Mouse (Mus musculus): ENCODE data around the gene Sorbs1.
A peak's percentile ranks its signal among the peaks of the same experiment; 100 is the strongest.

Gene Sorbs1

GRCm38 (mm10) chr19:40348175-40348574 is 165.4 kb downstream of the Sorbs1 start:
- no peak for DNase-seq (ENCODE audit: low read depth, low spot score)

- no peak for DNase-seq (ENCODE audit: low read depth, low spot score)
Observed at GRCm38 (mm10) chr19:40346908-40347307, 166.7 kb downstream of the Sorbs1 start.

- no peak for DNase-seq (ENCODE audit: low read depth, low spot score)
Observed at GRCm38 (mm10) chr19:40346232-40346844, 167.2 kb downstream of the Sorbs1 start.

GRCm38 (mm10) chr19:40345684-40346083 is 167.9 kb downstream of the Sorbs1 start:
- peak; percentile 77 for DNase-seq (ENCODE audit: low read depth, low spot score)

- peak; percentile 62 for DNase-seq (ENCODE audit: low read depth, low spot score)
Observed at GRCm38 (mm10) chr19:40343018-40343417, 170.6 kb downstream of the Sorbs1 start.

- no peak for DNase-seq (ENCODE audit: low read depth, low spot score)
Observed at GRCm38 (mm10) chr19:40341141-40341540, 172.4 kb downstream of the Sorbs1 start.

GRCm38 (mm10) chr19:40336694-40337093 is 176.9 kb downstream of the Sorbs1 start:
- DNase-seq (ENCODE audit: low read depth, low spot score): no peak

- peak; percentile 7 for DNase-seq (ENCODE audit: low read depth, low spot score)
Observed at GRCm38 (mm10) chr19:40333905-40334304, 179.7 kb downstream of the Sorbs1 start.

GRCm38 (mm10) chr19:40333081-40333480 is 180.5 kb downstream of the Sorbs1 start:
- DNase-seq (ENCODE audit: low read depth, low spot score): no peak

GRCm38 (mm10) chr19:40332303-40332702 is 181.3 kb downstream of the Sorbs1 start:
- no peak for DNase-seq (ENCODE audit: low read depth, low spot score)

GRCm38 (mm10) chr19:40331846-40332245 is 181.7 kb downstream of the Sorbs1 start:
- no peak for DNase-seq (ENCODE audit: low read depth, low spot score)

GRCm38 (mm10) chr19:40326126-40326525 is 187.5 kb downstream of the Sorbs1 start:
- no peak for DNase-seq (ENCODE audit: low read depth, low spot score)

GRCm38 (mm10) chr19:40325381-40325780 is 188.2 kb downstream of the Sorbs1 start:
- no peak for DNase-seq (ENCODE audit: low read depth, low spot score)

- no peak for DNase-seq (ENCODE audit: low read depth, low spot score)
Observed at GRCm38 (mm10) chr19:40322226-40322625, 191.4 kb downstream of the Sorbs1 start.

GRCm38 (mm10) chr19:40319199-40319598 is 194.4 kb downstream of the Sorbs1 start:
- DNase-seq (ENCODE audit: low read depth, low spot score): no peak

GRCm38 (mm10) chr19:40318511-40318910 is 195.1 kb downstream of the Sorbs1 start:
- DNase-seq (ENCODE audit: low read depth, low spot score): no peak

GRCm38 (mm10) chr19:40317001-40317400 is 196.6 kb downstream of the Sorbs1 start:
- no peak for DNase-seq (ENCODE audit: low read depth, low spot score)

GRCm38 (mm10) chr19:40314252-40314651 is 199.3 kb downstream of the Sorbs1 start:
- no peak for DNase-seq (ENCODE audit: low read depth, low spot score)

GRCm38 (mm10) chr19:40311631-40312030 is 201.9 kb downstream of the Sorbs1 start:
- DNase-seq (ENCODE audit: low read depth, low spot score): no peak

GRCm38 (mm10) chr19:40310410-40311130 is 203.0 kb downstream of the Sorbs1 start:
- no peak for DNase-seq (ENCODE audit: low read depth, low spot score)

GRCm38 (mm10) chr19:40309911-40310310 is 203.7 kb downstream of the Sorbs1 start:
- no peak for DNase-seq (ENCODE audit: low read depth, low spot score)

GRCm38 (mm10) chr19:40307550-40307949 is 206.0 kb downstream of the Sorbs1 start:
- no peak for DNase-seq (ENCODE audit: low read depth, low spot score)

- no peak for DNase-seq (ENCODE audit: low read depth, low spot score)
Observed at GRCm38 (mm10) chr19:40306631-40307030, 206.9 kb downstream of the Sorbs1 start.
